Mouse (Mus musculus) ES-E14 (cell line): ENCODE measurements around the gene Atp5k.

Experiments used
- CHD2 ChIP-seq: IDR thresholded peaks from 2 replicates; pipeline ENCODE4 v1.6.1; 2014; ENCODE audit warnings: mild to moderate bottlenecking, low read depth, low read length, inconsistent platforms
- HCFC1 ChIP-seq: IDR thresholded peaks from 2 replicates; pipeline ENCODE4 v1.6.1; 2012; ENCODE audit warnings: low read length, inconsistent platforms, borderline replicate concordance; ENCODE audit not compliant: insufficient read depth
- MAFK ChIP-seq: IDR thresholded peaks from 2 replicates; pipeline ENCODE4 v1.6.1; 2014; ENCODE audit warnings: mild to moderate bottlenecking, low read depth, low read length, inconsistent platforms; ENCODE audit not compliant: insufficient read depth
- ZC3H11A ChIP-seq: IDR thresholded peaks from 2 replicates; pipeline ENCODE4 v1.6.1; 2012; ENCODE audit warnings: low read depth, mild to moderate bottlenecking, inconsistent platforms, low read length, borderline replicate concordance
- ZNF384 ChIP-seq: IDR thresholded peaks from 2 replicates; pipeline ENCODE4 v1.6.1; 2012; ENCODE audit warnings: low read depth, low read length, inconsistent platforms

GRCm38 (mm10) chr5:108460461-108460860 is 26.2 kb upstream of the Atp5k start:
- TF ChIP-seq ZC3H11A (no peak), ZNF384 (no peak), HCFC1 (no peak), MAFK (no peak), CHD2 (no peak)
